Comparison of ENCODE assay signal across 10 mouse cellular contexts in genomic region chr5:114418541-114418940, GRCm38 (mm10). TPM values are rescaled to one million over a fixed set of nuclear protein-coding genes. Genes with fewer than 3 reads are reported as not detected.
A peak's percentile ranks its signal among the peaks of the same experiment; 100 is the strongest.
DNase-seq lines count a peak whose midpoint lies in the region; ATAC-seq and TF ChIP-seq lines count a peak whose summit lies in the region.
"Had no signal": no experiment of that assay in that cellular context is flagged by ENCODE, and none has a peak within 500 bp of the region (broad histone marks: within the 10 kb centered on the region; RNA-seq: fewer than 3 reads in every experiment).

No protein-coding gene starts in this region.

- WGBS in hindbrain, embryonic 10.5 days: 83% methylated on average over 8 of the region's 8 CpGs
- 81% methylated on average over 8 of the region's 8 CpGs for WGBS in hindbrain, embryonic 13.5 days
- WGBS in neural tube, embryonic 11.5 days: 88% methylated on average over 8 of the region's 8 CpGs
- 66% methylated on average over 8 of the region's 8 CpGs for WGBS in stomach, postnatal 0 days

- no peaks in the 10 kb centered on the region for H3K9me3 ChIP-seq in hindbrain, embryonic 10.5 days
- H3K9me3 ChIP-seq in hindbrain, embryonic 13.5 days: no peaks in the 10 kb centered on the region
- H3K9me3 ChIP-seq in neural tube, embryonic 11.5 days (ENCODE audit: control insufficient read depth, low read length): no peaks in the 10 kb centered on the region
- H3K9me3 ChIP-seq in stomach, postnatal 0 days (ENCODE audit: control insufficient read depth, low read length): no peaks in the 10 kb centered on the region
- H3K9me3 ChIP-seq: embryonic facial prominence, embryonic 12.5 days; lung, embryonic 15.5 days had no signal

- H3K4me3 ChIP-seq in hindbrain, embryonic 10.5 days: no peak overlapping the region
- no peak overlapping the region for H3K4me3 ChIP-seq in hindbrain, embryonic 13.5 days
- no peak overlapping the region for H3K4me3 ChIP-seq in neural tube, embryonic 11.5 days (ENCODE audit: low read depth, low read length)
- H3K4me3 ChIP-seq in stomach, postnatal 0 days (ENCODE audit: low read depth, low read length): no peak overlapping the region
- H3K4me3 ChIP-seq: embryonic facial prominence, embryonic 12.5 days; lung, embryonic 15.5 days had no signal

- no peak overlapping the region for H3K27ac ChIP-seq in hindbrain, embryonic 10.5 days
- no peak overlapping the region for H3K27ac ChIP-seq in hindbrain, embryonic 13.5 days
- H3K27ac ChIP-seq in neural tube, embryonic 11.5 days (ENCODE audit: low read depth, low read length): no peak overlapping the region
- H3K27ac ChIP-seq in stomach, postnatal 0 days (replicated peaks): no peak overlapping the region
- H3K27ac ChIP-seq: embryonic facial prominence, embryonic 12.5 days; lung, embryonic 15.5 days had no signal

- TF ChIP-seq CTCF in stomach, postnatal 0 days (IDR thresholded peaks at IDR 0.05; ENCODE audit: low read depth): peak; percentile 67

- ATAC-seq in hindbrain, embryonic 13.5 days (ENCODE audit: low FRiP score): no peak
- ATAC-seq in neural tube, embryonic 11.5 days (ENCODE audit: insufficient read depth, low FRiP score, low TSS enrichment): no peak
- ATAC-seq in stomach, postnatal 0 days (ENCODE audit: low FRiP score, low TSS enrichment): no peak

- H3K4me2 ChIP-seq in hindbrain, embryonic 13.5 days: no peak overlapping the region
- H3K4me2 ChIP-seq in neural tube, embryonic 11.5 days (ENCODE audit: low read depth): no peak overlapping the region
- H3K4me2 ChIP-seq in stomach, postnatal 0 days (replicated peaks; ENCODE audit: low read depth): no peak overlapping the region
- H3K4me2 ChIP-seq: embryonic facial prominence, embryonic 12.5 days; lung, embryonic 15.5 days had no signal

- no peak for TF ChIP-seq EP300 in stomach, postnatal 0 days (optimal IDR thresholded peaks at IDR 0.05)

- peaks cover 89% of the 10 kb centered on the region for H3K36me3 ChIP-seq in hindbrain, embryonic 10.5 days
- H3K36me3 ChIP-seq in hindbrain, embryonic 13.5 days: peaks cover 77% of the 10 kb centered on the region
- peaks cover 26% of the 10 kb centered on the region for H3K36me3 ChIP-seq in neural tube, embryonic 11.5 days (ENCODE audit: control insufficient read depth, insufficient read depth, low read length)
- peaks cover 42% of the 10 kb centered on the region for H3K36me3 ChIP-seq in stomach, postnatal 0 days (ENCODE audit: control insufficient read depth, insufficient read depth, low read length)

- peaks cover 14% of the 10 kb centered on the region for H3K4me1 ChIP-seq in hindbrain, embryonic 10.5 days (replicated peaks)
- peaks cover 10% of the 10 kb centered on the region for H3K4me1 ChIP-seq in hindbrain, embryonic 13.5 days (replicated peaks)
- H3K4me1 ChIP-seq in neural tube, embryonic 11.5 days (ENCODE audit: control insufficient read depth, insufficient read depth, low read length): no peaks in the 10 kb centered on the region
- H3K4me1 ChIP-seq in stomach, postnatal 0 days (replicated peaks; ENCODE audit: control insufficient read depth, insufficient read depth): no peaks in the 10 kb centered on the region
- H3K4me1 ChIP-seq: embryonic facial prominence, embryonic 12.5 days had no signal

- no peaks in the 10 kb centered on the region for H3K27me3 ChIP-seq in hindbrain, embryonic 10.5 days (ENCODE audit: insufficient read depth, poor library complexity, severe bottlenecking)
- H3K27me3 ChIP-seq in hindbrain, embryonic 13.5 days: no peaks in the 10 kb centered on the region
- no peaks in the 10 kb centered on the region for H3K27me3 ChIP-seq in neural tube, embryonic 11.5 days (ENCODE audit: control insufficient read depth, insufficient read depth, low read length)
- H3K27me3 ChIP-seq in stomach, postnatal 0 days (ENCODE audit: control insufficient read depth, insufficient read depth, low read length): no peaks in the 10 kb centered on the region
- H3K27me3 ChIP-seq: embryonic facial prominence, embryonic 12.5 days; lung, embryonic 15.5 days had no signal

- DNase-seq in hindbrain, embryonic 10.5 days (ENCODE audit: low spot score): peak; percentile 36
- peak; percentile 45 for DNase-seq in neural tube, embryonic 11.5 days (ENCODE audit: low spot score)
- DNase-seq in neural tube, embryonic 10.5 days (ENCODE audit: extremely low spot score, low spot score): no peak
- DNase-seq in embryo, embryonic 10.5 days (ENCODE audit: low spot score): peak; percentile 35
- DNase-seq in stomach, postnatal 0 days (ENCODE audit: low spot score): peak; percentile 41
- DNase-seq in gastrocnemius, adult 8-10 months (ENCODE audit: low spot score in 2 of 2): no peak
- no peak for DNase-seq in c-Kit-positive CD71-positive TER-119-positive erythroid progenitor cells, embryonic 14.5 days (ENCODE audit: low spot score)

- H3K9ac ChIP-seq in hindbrain, embryonic 13.5 days: no peak overlapping the region
- no peak overlapping the region for H3K9ac ChIP-seq in neural tube, embryonic 11.5 days (ENCODE audit: low read length)
- H3K9ac ChIP-seq in stomach, postnatal 0 days (ENCODE audit: low read length): no peak overlapping the region
- H3K9ac ChIP-seq: embryonic facial prominence, embryonic 12.5 days; lung, embryonic 15.5 days had no signal

RNA-seq across cellular contexts. Expression of gene Mmab, which starts 25.3 kb away (rescaled TPM):
- 30.1 TPM in 2 replicates for polyA plus RNA-seq in hindbrain, embryonic 10.5 days (2016; fragmentation: Nextera tagmentation; extraction: Ambion mirVana)
- 23.6 and 25.7 TPM in 2 replicates for polyA plus RNA-seq in hindbrain, embryonic 13.5 days (2015; fragmentation: Nextera tagmentation; extraction: Ambion mirVana)
- polyA plus RNA-seq in neural tube, embryonic 11.5 days (2014; fragmentation: Nextera tagmentation; extraction: Ambion mirVana): 25.1 and 29.2 TPM in 2 replicates
- 11.4 and 12.4 TPM in 2 replicates for polyA plus RNA-seq in stomach, postnatal 0 days (2015; fragmentation: Nextera tagmentation; extraction: Ambion mirVana)
- total RNA-seq in gastrocnemius, adult 8-10 months (2022): 10 to 100 TPM; 18.3 to 21.1 (median 19.5) TPM

RNA-seq across cellular contexts. Expression of gene Mvk, which starts 25.5 kb away (rescaled TPM):
- 60.9 and 66.6 TPM in 2 replicates for polyA plus RNA-seq in hindbrain, embryonic 10.5 days (2016; fragmentation: Nextera tagmentation; extraction: Ambion mirVana)
- 50.0 and 54.0 TPM in 2 replicates for polyA plus RNA-seq in hindbrain, embryonic 13.5 days (2015; fragmentation: Nextera tagmentation; extraction: Ambion mirVana)
- 64.1 and 66.5 TPM in 2 replicates for polyA plus RNA-seq in neural tube, embryonic 11.5 days (2014; fragmentation: Nextera tagmentation; extraction: Ambion mirVana)
- polyA plus RNA-seq in stomach, postnatal 0 days (2015; fragmentation: Nextera tagmentation; extraction: Ambion mirVana): 60.1 and 64.4 TPM in 2 replicates
- 10 to 100 TPM in 3 of 4 experiments, 1 to 10 TPM in 1; 9.9 to 11.0 (median 10.4) TPM for total RNA-seq in gastrocnemius, adult 8-10 months (2022)

RNA-seq across cellular contexts. Expression of gene Ube3b, which starts 38.1 kb away (rescaled TPM):
- 52.5 and 56.2 TPM in 2 replicates for polyA plus RNA-seq in hindbrain, embryonic 10.5 days (2016; fragmentation: Nextera tagmentation; extraction: Ambion mirVana)
- polyA plus RNA-seq in hindbrain, embryonic 13.5 days (2015; fragmentation: Nextera tagmentation; extraction: Ambion mirVana): 41.4 and 41.6 TPM in 2 replicates
- 57.5 and 60.5 TPM in 2 replicates for polyA plus RNA-seq in neural tube, embryonic 11.5 days (2014; fragmentation: Nextera tagmentation; extraction: Ambion mirVana)
- 19.4 and 20.9 TPM in 2 replicates for polyA plus RNA-seq in stomach, postnatal 0 days (2015; fragmentation: Nextera tagmentation; extraction: Ambion mirVana)
- total RNA-seq in gastrocnemius, adult 8-10 months (2022): 100 to 1,000 TPM; 129 to 147 (median 134) TPM

RNA-seq across cellular contexts. Expression of gene Kctd10, which starts 38.2 kb away (rescaled TPM):
- 114 and 124 TPM in 2 replicates for polyA plus RNA-seq in hindbrain, embryonic 10.5 days (2016; fragmentation: Nextera tagmentation; extraction: Ambion mirVana)
- 77.7 and 86.5 TPM in 2 replicates for polyA plus RNA-seq in hindbrain, embryonic 13.5 days (2015; fragmentation: Nextera tagmentation; extraction: Ambion mirVana)
- 109 and 120 TPM in 2 replicates for polyA plus RNA-seq in neural tube, embryonic 11.5 days (2014; fragmentation: Nextera tagmentation; extraction: Ambion mirVana)
- 93.4 and 96.4 TPM in 2 replicates for polyA plus RNA-seq in stomach, postnatal 0 days (2015; fragmentation: Nextera tagmentation; extraction: Ambion mirVana)
- 10 to 100 TPM; 10.2 to 16.6 (median 14.2) TPM for total RNA-seq in gastrocnemius, adult 8-10 months (2022)

Comparison
In these comparisons a context has a peak if more than half of its experiments do, and no peak if none do; other contexts are left out.
1. DNase-seq: peak in hindbrain, embryonic 10.5 days (single experiment), neural tube, embryonic 11.5 days (single experiment), embryo, embryonic 10.5 days (single experiment) and stomach, postnatal 0 days (single experiment); none in neural tube, embryonic 10.5 days (single experiment), gastrocnemius, adult 8-10 months (0 of 2) and c-Kit-positive CD71-positive TER-119-positive erythroid progenitor cells, embryonic 14.5 days (single experiment).